Mouse (Mus musculus): ENCODE measurements around the gene Fads3.

Gene Fads3

GRCm38 (mm10) chr19:10053692-10054260 is 12.4 kb downstream of the Fads3 start:
- no peak for DNase-seq

DNA sequence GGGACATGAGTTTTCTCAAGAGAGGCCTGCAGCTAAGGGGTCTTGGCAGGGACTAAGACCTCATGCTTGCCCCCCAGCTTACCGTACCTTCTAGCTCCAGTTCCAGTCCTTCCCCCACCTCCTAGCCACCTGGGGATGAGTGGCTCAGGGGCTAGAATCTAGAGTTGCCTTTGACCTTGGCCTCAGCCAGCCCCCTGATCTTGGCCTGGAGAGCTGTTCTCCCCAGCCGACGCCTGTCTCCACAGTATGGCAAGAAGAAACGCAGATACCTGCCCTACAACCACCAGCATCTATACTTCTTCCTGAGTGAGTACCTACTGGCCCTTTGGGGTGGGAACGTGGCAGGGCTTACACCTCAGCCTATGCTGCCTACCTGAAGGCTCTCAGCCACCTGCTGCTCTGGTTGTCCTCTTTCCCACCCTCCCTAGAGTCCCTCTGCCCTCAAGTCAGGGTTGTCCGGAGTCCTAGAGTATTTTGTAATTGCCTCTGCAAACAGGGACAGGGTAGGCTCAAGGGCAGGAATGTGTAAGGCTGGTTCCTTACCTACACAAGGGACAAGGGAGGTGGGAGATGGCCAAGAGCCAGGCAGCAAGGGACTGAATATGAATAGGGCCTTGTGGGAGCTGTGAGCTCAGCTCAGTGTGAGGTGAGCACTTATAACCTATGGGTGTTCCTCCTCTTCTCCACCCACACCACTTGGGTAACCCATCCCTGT is 13.1 kb downstream of the Fads3 start:
- no peak for DNase-seq

GRCm38 (mm10) chr19:10055261-10055660 is 13.9 kb downstream of the Fads3 start:
- DNase-seq: no peak

- no peak for DNase-seq
Measured at GRCm38 (mm10) chr19:10055783-10056660, 14.7 kb downstream of the Fads3 start.

DNA sequence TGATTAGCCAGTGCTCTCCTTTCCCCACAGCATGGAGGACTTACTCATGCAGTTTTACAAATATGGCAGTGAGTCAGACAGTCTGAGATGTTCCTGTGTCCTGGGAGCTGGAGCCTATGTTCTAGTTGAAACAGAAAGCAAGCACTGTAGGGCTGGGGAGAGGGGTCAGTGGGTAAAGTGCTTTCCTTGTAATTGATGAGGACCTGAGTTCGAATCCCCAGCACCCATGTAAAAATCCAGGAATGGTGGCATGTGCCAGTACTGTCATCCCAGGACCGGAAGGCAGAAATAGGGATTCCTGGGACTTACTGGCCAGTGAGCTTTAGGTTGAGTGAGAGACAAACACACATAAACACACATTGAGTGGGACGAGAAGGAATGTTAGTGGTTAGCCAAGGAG is 15.3 kb downstream of the Fads3 start:
- no peak for DNase-seq

- DNase-seq: no peak
Measured at GRCm38 (mm10) chr19:10057486-10058351, 16.4 kb downstream of the Fads3 start.

GRCm38 (mm10) chr19:10058352-10058825 is 17.0 kb downstream of the Fads3 start:
- no peak for DNase-seq

- no peak for DNase-seq
Measured at GRCm38 (mm10) chr19:10058876-10059427, 17.6 kb downstream of the Fads3 start.

DNA sequence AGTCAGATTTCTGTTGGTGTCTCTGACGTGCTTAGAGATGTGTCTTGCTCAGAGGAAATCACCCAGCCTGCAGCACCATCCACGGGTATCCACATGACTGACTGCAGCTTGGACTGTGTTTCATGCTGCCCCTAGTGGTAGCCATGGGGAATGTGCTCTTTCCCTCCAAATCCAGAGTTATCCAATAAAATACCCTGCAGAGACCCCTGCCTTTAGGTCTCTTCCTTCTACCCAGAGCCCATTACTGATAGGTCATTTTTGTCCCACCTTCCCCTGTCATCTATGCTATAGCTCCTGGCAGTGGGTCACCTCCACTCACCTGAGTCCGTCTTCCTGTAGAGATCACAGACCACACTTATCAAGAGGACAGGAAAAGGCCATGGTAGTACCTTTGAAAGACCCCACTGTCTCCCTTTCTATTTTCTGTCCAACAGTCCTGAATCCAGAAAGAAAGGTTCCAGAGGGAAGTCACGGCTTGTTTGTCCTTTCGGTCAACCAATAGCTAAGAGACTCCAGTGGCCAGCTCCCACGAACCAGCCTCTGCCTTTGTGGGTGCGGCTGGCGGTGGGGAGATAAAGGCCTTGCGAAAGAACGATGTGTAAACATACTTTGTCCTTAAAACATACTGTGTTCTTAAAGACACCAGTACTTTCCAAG is 18.7 kb downstream of the Fads3 start:
- peak; percentile 59 for DNase-seq

- no peak for DNase-seq
Measured at GRCm38 (mm10) chr19:10060783-10061590, 19.6 kb downstream of the Fads3 start.

DNA sequence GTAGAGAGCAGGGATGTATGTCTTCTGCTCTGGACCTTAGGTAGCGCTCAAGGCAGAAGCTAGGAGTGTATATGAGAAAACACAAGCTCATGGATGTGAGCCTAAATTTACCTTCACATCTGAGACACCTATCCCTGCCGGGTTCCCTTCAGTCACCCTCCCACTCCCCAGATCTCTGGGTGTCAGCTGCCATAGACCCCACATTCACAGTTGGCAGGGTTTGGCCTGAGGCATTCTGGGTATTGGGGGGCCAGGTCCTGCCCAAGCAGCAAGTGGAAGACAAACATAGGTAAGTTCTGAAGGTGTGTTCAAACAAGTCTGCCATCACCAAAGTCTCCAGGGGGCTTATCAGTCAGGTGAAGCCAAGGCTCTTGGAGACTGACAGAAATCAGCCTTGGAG is 20.3 kb downstream of the Fads3 start:
- no peak for DNase-seq

GRCm38 (mm10) chr19:10062292-10062691 is 20.9 kb downstream of the Fads3 start:
- DNase-seq: no peak

DNA sequence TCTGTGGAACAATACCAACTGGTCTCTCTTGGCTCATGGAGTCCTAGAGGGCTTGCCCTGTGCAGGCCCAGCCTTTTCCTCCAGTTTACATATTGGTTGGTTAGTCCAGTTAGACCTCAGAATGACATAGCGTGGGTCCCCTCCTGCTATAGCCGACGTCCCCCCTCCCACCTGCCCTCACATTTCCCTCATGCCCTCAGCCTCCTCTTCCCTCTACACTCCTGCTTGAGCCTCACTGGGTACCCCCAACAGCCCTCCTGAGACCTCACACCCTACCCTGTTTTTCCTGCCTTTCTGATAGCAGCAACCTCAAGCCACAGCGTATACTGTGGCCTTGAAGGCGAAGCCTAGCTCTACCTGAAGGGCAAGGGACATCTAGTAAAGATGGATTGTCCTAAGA is 21.5 kb downstream of the Fads3 start:
- DNase-seq: no peak

DNA sequence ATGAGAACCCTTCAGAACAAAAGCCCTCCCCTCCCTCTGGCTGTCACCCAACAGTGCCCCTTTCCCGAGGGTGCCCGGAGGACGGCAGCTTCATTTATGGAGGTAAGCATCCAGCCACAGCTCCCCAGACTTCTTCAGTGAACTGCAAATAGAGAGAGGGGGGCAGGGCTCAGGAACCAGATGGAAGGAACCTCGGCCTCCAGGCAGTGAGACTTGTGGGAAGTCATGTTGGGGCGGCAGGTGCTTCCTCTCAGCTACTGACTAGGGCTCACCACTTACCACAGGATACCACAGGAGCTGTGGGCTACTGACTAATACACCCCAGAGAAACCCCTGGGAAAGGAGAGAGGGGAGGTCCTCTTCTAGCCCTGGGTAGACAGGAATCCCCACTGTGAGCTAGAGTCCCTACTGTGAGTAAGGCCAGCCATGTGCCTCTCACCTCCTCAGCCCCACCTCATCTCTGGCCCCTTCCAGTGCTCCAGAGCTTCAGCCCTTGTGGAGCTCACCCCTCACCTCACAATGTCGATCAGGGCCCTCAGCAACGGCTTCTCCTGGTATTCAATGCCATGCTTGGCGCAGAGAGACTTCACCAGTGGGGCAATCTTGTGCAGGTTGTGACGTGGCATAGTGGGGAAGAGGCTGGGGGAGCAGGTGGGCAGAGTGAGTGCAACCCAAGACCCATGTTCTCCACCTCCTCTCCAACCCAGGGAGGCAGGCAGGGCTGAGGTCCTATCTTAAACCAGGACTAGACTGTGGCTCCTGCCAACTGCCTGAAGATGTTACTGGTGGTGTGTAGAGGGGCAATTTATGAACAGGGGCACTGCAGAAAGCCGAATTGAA is 23.0 kb downstream of the Fads3 start:
- DNase-seq: no peak

DNA sequence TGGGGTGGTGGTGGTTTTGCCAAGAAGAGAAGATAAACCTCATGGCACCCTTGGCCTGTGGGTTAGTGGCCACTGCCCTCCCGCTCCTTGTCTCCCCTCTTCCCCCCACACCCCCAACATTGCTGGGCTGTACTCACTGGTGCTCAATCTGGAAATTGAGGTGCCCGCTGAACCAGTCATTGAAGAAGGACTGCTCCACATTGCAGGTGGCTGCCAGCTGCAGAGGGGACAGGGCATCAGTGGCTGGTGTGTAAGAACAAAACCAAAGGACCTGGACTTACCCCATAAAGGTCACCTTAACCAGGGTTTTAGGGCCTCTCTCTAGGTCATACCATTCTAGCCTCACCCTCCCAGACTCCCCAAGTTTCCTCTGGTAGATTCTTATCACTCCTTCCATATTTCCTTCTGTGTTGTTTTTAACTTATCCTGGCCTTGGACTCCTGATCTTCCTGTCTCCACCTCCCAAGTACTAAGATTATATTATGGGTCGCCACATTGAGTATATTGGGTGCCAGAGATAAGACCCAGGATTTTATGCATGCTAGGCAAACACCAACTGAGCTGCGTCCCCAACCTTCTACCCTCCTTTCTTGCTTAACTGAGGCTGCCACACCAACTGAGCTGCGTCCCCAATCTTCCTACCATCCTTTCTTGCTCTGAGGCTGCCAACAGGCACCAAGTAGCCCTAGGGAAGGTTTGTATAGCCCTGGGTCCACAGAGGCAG is 24.3 kb downstream of the Fads3 start:
- DNase-seq: no peak

- DNase-seq: no peak
Measured at GRCm38 (mm10) chr19:10066189-10066500, 24.8 kb downstream of the Fads3 start.

GRCm38 (mm10) chr19:10066502-10066901 is 25.1 kb downstream of the Fads3 start:
- DNase-seq: no peak

- peak; percentile 33 to 43 for DNase-seq
Measured at GRCm38 (mm10) chr19:10067701-10068100, 26.3 kb downstream of the Fads3 start.

Measured in cerebellum, postnatal 14 days (tissue).